Mouse (Mus musculus) lung, embryonic 14.5 days (tissue): ENCODE data around the gene Ceacam19. TPM values are rescaled to one million over a fixed set of nuclear protein-coding genes. Genes with fewer than 3 reads are reported as not detected.

Experiments
- ATAC-seq: fragments of 200-750 bp; cut with Nextera tagmentation; 2 replicates; pipeline ENCODE4 v1.8.0; 2017; ENCODE audit warnings: mild to moderate bottlenecking, moderate TSS enrichment, moderate library complexity; ENCODE audit not compliant: insufficient read depth
- DNase-seq: peaks from one replicate; pipeline ENCODE4 v3.0.0-alpha.2; 2015
- H3K27ac ChIP-seq: fragments of 300-500 bp; sonication (generic); 2 replicates; pipeline ENCODE4 v1.5.1; 2014; ENCODE audit warnings: low read depth, mild to moderate bottlenecking, moderate library complexity
- H3K27me3 ChIP-seq: fragments of 300-500 bp; sonication (generic); 2 replicates; pipeline ENCODE4 v1.6.1; 2014; ENCODE audit warnings: low read length, control low read depth; ENCODE audit not compliant: insufficient read depth
- H3K36me3 ChIP-seq: fragments of 300-500 bp; sonication (generic); 2 replicates; pipeline ENCODE4 v1.6.1; 2014; ENCODE audit warnings: control low read depth; ENCODE audit not compliant: insufficient read depth
- H3K4me1 ChIP-seq: fragments of 300-500 bp; sonication (generic); 2 replicates; pipeline ENCODE4 v1.6.1; 2014; ENCODE audit warnings: antibody characterized with exemption, control low read depth; ENCODE audit not compliant: insufficient read depth
- H3K4me2 ChIP-seq: fragments of 300-500 bp; sonication (generic); 2 replicates; pipeline ENCODE4 v1.6.1; 2014; ENCODE audit warnings: mild to moderate bottlenecking
- H3K4me3 ChIP-seq: fragments of 300-500 bp; sonication (generic); 2 replicates; pipeline ENCODE4 v1.5.1; 2014; ENCODE audit warnings: low read depth, low read length
- H3K9ac ChIP-seq: fragments of 300-500 bp; sonication (generic); 2 replicates; pipeline ENCODE4 v1.6.1; 2014
- H3K9me3 ChIP-seq: fragments of 300-500 bp; sonication (generic); 2 replicates; pipeline ENCODE4 v1.6.1; 2016; ENCODE audit warnings: low read depth, low read length, control low read depth
- CTCF ChIP-seq: IDR thresholded peaks from 2 replicates; pipeline ENCODE4 v1.5.1; 2016; ENCODE audit warnings: antibody characterized with exemption, low read depth
- WGBS: fragments of 180-500 bp; shearing (Covaris S2); extraction: QIAGEN DNeasy Blood & Tissue Kit; methylation state at CpG from one replicate; pipeline ENCODE4 v1.1.7; 2014; 5-methylcytosine and 5-hydroxymethylcytosine counted together
- polyA plus RNA-seq: library from polyadenylated mRNA; unstranded; fragments of >200 nt; fragmentation: Nextera tagmentation; extraction: Ambion mirVana; gene quantifications from 2 replicates; pipeline ENCODE4 v1.2.1, GENCODE M21; 2014

Ceacam19 gene
- polyA plus RNA-seq, 1 experiment from 2014 or later, result not detected

DNA sequence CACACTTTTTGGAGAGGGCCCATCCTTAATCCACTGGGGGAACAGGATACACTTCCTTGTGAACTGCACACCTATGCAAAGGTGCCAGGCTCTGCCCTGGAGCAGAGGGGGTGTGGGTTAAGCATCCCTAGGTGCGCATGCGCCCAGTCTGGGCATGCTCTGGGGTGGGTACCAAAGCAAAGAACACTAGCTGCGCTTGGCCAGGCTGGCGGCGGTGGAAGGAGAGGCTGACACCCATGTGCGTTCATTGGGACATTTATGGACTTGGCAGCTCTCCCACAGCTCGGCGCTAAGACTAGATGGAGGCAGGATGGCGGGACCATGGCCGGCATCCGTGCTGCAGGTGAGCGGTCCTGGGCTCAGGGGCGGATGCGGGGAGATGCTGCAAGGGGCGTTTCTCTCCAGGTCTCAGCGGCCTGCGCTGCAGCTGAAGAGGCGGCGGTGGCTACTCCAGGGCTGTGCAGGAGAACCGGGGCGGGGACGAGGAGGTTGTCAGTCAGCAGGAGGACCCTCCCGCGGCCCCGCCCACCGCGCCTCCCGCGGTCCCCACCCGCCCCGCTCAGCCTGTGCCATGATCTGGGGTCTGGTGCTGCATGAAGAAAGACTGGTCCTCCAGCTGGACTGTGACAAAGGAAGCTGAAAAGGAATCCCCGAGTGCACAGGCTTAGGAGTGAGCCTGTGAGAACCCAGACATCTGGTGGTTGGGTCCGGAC lies 35.8 kb downstream of the Ceacam19 start, which contains the start of gene Gm19345:
Gene Gm19345 (plus strand): TSS at position 146 of the 713 bp plus-strand sequence.
- Histone ChIP-seq H3K27ac (no peak within 1 kb of the TSS), H3K4me2 (peak within 1 kb of the TSS; percentile 51), H3K36me3 (no peaks in the 10 kb centered on the region), H3K27me3 (0 out of 2 replicates have a peak, but pooled peaks cover 11% of the 10 kb centered on the region), H3K9me3 (no peaks in the 10 kb centered on the region), H3K9ac (0 out of 2 replicates have a peak within 1 kb of the TSS, but pooled peaks have one; percentile 11), H3K4me1 (no peaks in the 10 kb centered on the region), H3K4me3 (peak within 1 kb of the TSS; percentile 20)
- TF ChIP-seq CTCF, result no peak
- 2% methylated on average over 33 of the region's 33 CpGs for WGBS
- ATAC-seq (peak; percentile 68; the same call in 1 of the 2 replicates), DNase-seq (peak; percentile 49)

DNA sequence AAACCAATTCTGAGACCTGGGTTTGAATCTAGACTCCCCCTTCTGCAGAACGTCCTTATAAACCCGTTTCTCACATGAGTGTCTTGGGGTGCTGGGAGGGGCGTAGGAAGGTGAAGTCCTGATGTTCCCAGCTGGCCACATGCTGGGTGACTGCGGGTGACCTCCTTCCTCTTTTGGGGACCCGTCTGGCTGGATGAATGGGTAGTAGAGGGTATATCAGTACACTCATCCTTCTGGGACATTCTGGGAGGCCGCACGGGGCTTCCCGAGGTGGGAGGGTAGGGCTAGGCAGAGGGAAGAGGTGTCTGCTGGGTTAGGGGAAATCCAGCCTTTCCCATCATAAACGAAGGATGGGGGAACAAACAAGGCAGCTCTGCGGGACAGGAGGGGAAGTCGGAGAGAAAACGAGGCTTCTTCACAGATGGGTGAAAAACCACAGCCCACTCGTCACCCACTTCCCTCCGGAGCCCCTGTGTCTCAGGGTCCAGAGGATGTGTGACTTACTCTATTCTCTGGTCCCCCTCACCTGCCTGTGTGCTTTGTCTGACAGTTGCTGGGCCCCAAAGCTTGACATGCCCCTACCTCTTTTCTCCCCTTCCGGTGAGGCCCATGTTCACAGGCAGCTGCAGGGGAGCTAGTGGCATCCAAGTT lies 43.1 kb downstream of the Ceacam19 start:
- Histone ChIP-seq H3K27ac (no peak overlapping the region), H3K4me3 (no peak overlapping the region), H3K4me1 (no peaks in the 10 kb centered on the region), H3K9me3 (no peaks in the 10 kb centered on the region), H3K4me2 (no peak overlapping the region), H3K9ac (no peak overlapping the region), H3K27me3 (peaks cover 8% of the 10 kb centered on the region; the same call in 1 of the 2 replicates), H3K36me3 (no peaks in the 10 kb centered on the region)
- WGBS, result 62% methylated on average over 15 of the region's 15 CpGs
- ATAC-seq (no peak), DNase-seq (no peak)
- no peak for TF ChIP-seq CTCF

DNA sequence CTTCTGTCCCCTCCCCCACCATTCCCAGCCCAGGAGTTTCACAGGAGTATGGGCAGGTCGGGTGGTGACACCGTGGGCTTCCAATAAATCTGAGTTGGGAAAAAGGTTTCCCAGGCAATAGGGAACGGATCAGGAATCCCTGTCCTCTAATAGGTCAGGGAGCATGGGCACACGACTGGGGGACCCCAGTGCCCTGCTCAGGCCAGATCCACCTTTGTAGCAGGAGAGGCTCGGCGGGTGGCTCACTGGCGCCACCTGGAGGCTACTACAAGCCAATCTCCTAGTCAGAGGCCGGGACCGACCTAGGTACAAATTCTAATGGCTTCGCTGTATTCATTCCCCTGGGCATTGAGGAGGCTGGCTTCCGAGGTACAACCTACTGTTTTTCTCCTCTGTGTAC lies 44.2 kb downstream of the Ceacam19 start:
- Histone ChIP-seq H3K4me1 (no peaks in the 10 kb centered on the region), H3K27ac (no peak overlapping the region), H3K4me2 (no peak overlapping the region), H3K9ac (no peak overlapping the region), H3K27me3 (peaks cover 8% of the 10 kb centered on the region; the same call in 1 of the 2 replicates), H3K4me3 (no peak overlapping the region), H3K36me3 (no peaks in the 10 kb centered on the region), H3K9me3 (no peaks in the 10 kb centered on the region)
- DNase-seq, result peak; percentile 81
- WGBS, result 4% methylated on average over 11 of the region's 11 CpGs
- ATAC-seq, result peak; percentile 73
- TF ChIP-seq CTCF, result peak; percentile 91

DNA sequence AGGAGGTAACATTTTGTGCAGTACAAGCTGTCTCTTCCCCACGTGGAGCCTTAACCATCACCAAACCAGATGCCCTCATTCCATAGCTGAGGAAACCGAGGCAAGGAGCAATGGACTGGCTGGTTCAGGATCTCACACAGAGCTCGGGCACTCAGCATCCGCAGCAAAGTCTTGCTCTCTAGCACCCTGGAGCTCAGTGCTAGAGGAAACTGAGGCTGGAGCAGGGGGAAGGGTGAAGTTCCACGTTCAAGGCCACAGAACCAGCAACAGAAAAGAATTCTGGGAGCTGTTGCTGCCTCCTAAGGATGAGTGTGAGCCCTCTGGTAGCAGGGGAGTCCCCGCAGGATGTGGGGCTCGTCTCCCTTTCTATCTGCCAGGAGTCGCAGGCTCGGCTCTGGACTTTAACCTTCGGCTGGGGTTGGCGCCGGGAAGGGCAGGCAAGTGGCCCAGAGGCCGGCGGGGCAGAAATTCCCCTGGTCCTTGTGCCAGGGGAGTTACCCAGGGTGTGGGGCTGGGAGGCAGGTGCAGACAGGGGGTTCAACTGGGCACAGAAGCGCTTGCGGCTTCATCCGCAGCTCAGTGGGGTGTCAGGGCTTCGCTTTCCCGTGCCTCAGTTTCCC lies 44.8 kb downstream of the Ceacam19 start:
- no peak for ATAC-seq
- 25% methylated on average over 19 of the region's 19 CpGs for WGBS
- DNase-seq, result no peak
- no peaks in the 10 kb centered on the region for H3K4me1 ChIP-seq
- no peak for TF ChIP-seq CTCF
- no peak overlapping the region for H3K4me2 ChIP-seq
- peaks cover 8% of the 10 kb centered on the region; the same call in 1 of the 2 replicates for H3K27me3 ChIP-seq
- H3K27ac ChIP-seq, result no peak overlapping the region
- no peaks in the 10 kb centered on the region for H3K36me3 ChIP-seq
- no peak overlapping the region for H3K4me3 ChIP-seq
- no peaks in the 10 kb centered on the region for H3K9me3 ChIP-seq
- H3K9ac ChIP-seq, result no peak overlapping the region

DNA sequence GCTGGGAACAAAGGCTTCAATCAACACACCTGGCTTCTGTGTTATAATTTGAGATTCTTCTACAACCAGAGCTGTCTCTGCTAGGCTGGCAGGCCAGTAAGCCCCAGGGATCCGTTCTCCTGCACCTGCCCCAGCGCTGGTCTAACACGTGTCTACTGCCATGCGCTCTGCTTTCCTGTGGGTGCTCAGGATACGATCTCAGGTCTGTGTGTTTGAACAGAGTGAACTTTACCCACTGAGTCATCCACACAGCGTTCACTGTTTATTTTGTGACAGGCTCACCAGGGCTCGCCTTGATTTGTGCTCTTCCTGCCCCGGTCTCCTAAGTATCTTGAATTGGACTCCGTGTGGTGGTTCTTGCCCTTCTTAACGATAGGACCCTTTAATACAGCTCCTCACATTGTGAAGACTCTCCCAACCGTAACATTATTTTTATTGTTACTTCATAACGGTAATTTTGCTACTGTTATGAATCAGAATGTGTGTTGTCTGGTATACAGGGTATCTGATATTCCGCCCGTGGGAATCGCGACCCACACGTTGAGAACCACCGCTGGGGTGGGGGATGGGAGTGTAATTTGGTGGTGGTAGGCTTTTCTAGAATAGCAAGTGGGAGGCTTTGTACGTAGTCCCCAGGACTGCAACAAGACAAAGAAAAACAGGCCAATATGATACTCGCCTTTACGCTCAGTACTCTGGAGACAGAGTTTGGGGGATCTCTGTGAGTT lies 45.9 kb downstream of the Ceacam19 start:
- ATAC-seq, result no peak

DNA sequence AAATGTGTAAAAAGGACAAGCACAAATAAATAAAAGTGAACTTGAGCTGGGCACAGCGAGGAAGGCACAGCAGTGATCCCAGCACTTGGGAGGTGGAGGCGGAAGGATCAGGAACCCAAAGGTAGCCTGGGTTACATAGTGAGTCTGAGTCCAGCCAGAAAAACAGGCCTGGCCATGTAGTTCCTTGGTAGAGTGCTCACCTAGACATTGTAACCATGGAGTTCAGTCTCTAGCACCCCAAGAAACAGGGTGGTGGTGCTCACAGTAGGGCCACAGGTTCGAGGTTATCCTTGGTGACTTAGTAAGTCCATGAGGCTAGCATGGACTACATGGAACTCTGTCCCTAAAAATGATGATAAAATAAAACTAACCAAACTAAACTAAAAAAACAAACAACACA lies 46.8 kb downstream of the Ceacam19 start:
- Histone ChIP-seq H3K4me2 (no peak overlapping the region), H3K9ac (no peak overlapping the region), H3K27me3 (peaks cover 8% of the 10 kb centered on the region; the same call in 1 of the 2 replicates), H3K4me1 (no peaks in the 10 kb centered on the region), H3K36me3 (no peaks in the 10 kb centered on the region), H3K9me3 (no peaks in the 10 kb centered on the region), H3K27ac (no peak overlapping the region), H3K4me3 (no peak overlapping the region)
- WGBS, result 74% methylated on average over 3 of the region's 3 CpGs
- TF ChIP-seq CTCF, result no peak
- DNase-seq (no peak), ATAC-seq (no peak)

More for the DNA sequence above, 45.9 kb downstream of the Ceacam19 start:
- no peaks in the 10 kb centered on the region for H3K9me3 ChIP-seq
- WGBS, result 63% methylated on average over 21 of the region's 21 CpGs
- H3K4me3 ChIP-seq, result no peak overlapping the region
- peaks cover 8% of the 10 kb centered on the region; the same call in 1 of the 2 replicates for H3K27me3 ChIP-seq
- no peak overlapping the region for H3K4me2 ChIP-seq
- H3K27ac ChIP-seq, result no peak overlapping the region
- no peaks in the 10 kb centered on the region for H3K4me1 ChIP-seq
- no peak overlapping the region for H3K9ac ChIP-seq
- no peak for TF ChIP-seq CTCF
- no peaks in the 10 kb centered on the region for H3K36me3 ChIP-seq
- DNase-seq, result no peak
